Mouse (Mus musculus) G1E-ER4 (cell line): ENCODE data around the gene Txndc12. TPM values are rescaled to one million over a fixed set of nuclear protein-coding genes. Genes with fewer than 3 reads are reported as not detected.

Experiments used
- GATA1 ChIP-seq: IDR thresholded peaks from one replicate; pipeline ENCODE4 v1.8.0; 2012; ENCODE audit warnings: low read length, inconsistent platforms
- polyA plus RNA-seq: library from polyadenylated mRNA; stranded (reverse); fragments of >175 nt; gene quantifications from 2 replicates; pipeline ENCODE4 v1.2.3, GENCODE M21; 2012

Gene Txndc12
- polyA plus RNA-seq, 1 experiment, result 3.3 TPM

DNA sequence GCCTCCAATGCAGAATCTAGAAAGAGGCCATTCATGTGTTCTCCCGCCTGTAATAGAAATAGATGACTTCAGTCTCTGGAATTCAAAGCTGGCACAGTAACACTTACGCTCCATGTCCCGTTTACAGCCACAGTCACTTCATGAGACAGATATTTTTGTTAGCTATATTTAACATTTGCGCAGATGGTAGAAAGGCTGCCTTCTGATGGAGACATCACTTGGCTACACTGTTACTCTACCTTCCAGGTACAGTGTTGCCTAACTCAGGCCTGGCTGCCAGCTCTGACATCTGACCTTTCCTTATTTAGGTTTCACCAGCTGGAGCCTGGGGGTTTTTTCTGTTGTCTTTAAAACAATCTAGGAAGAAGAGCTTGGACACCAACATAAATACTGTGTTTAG lies 3.6 kb downstream of the Txndc12 start:
- TF ChIP-seq GATA1, result no peak

DNA sequence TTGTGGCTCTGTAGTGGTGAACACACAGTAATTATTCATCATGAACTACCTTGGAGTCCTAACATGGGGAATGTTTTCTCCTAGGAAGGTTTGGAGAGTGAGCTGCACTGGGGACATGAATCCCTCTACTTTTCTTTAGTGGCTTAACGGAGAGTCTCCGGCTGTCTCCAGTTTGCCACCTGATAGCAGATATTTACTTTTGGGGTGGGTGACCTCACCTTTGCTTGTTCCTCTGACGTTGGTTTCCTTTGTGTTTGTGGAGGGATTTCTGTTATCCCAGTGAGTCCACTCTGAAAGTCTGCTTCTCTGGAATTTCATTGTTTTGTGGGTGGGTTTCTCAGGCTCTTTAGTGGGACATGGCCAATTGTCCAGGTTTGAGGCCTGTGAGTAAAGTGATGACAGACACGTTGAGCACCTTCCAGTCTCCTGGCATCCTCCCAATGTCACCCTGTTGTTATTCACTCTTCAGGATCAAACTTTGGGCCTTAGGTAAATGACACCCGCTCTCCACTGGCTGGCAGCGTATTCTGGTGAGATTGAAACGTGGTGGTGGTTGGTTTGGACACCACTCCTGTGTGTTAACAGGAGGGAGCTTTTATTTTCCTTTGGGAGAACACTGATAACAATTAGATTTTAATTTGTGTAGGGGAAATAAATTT lies 7.6 kb downstream of the Txndc12 start:
- no peak for TF ChIP-seq GATA1

DNA sequence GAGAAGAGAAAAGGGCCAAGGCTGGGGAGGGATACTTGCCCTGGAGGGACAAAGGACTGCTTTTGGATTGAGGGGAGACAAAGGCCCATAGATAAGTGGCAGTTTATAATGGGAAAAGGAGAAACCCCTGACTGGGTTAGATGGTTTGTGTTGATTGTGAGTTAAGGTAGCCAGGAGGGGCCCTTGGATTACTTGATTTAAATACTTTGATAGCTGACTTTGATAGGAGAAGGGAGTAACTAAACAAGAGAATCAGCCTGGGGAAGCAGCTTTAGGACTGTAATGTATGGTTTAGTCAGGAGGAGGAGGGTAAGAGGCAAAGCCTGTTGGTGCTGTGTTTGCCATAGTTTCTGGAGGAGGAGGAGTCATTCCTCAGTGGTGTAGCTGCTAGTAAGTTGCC lies 8.9 kb downstream of the Txndc12 start:
- no peak for TF ChIP-seq GATA1

DNA sequence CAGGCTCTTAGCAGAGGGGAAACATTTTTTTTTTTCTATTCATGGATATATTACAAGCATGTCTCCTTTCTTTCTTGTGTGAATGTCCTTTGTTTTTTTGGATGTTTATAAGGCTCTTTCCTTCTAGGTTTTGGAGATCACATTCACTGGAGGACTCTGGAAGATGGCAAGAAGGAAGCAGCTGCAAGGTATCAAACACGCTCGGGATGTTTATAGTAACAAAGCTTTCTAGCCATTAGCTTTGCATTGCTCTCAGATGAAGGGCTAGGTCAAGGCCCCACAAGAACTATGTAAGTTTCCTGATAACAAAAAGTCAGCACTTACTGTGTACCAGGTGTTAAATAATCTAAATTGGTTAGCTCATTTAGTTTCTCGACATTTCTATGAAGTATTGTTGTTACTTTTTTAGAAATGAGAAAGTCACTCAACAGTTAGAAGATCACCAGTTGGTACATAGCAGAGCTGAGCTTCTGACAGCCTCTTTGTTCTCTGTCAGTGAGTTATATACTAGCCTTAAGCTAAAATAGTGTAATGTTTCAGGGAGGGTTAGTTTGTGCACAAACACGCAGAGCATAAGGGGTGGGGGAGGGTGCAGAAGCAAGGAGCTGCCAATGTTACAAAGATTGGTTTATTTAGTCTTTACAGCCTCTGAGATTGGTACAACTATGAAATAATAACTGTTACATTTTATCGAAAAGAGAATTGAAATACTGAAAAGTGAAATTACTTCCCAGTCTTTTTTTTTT lies 11.6 kb downstream of the Txndc12 start:
- no peak for TF ChIP-seq GATA1

DNA sequence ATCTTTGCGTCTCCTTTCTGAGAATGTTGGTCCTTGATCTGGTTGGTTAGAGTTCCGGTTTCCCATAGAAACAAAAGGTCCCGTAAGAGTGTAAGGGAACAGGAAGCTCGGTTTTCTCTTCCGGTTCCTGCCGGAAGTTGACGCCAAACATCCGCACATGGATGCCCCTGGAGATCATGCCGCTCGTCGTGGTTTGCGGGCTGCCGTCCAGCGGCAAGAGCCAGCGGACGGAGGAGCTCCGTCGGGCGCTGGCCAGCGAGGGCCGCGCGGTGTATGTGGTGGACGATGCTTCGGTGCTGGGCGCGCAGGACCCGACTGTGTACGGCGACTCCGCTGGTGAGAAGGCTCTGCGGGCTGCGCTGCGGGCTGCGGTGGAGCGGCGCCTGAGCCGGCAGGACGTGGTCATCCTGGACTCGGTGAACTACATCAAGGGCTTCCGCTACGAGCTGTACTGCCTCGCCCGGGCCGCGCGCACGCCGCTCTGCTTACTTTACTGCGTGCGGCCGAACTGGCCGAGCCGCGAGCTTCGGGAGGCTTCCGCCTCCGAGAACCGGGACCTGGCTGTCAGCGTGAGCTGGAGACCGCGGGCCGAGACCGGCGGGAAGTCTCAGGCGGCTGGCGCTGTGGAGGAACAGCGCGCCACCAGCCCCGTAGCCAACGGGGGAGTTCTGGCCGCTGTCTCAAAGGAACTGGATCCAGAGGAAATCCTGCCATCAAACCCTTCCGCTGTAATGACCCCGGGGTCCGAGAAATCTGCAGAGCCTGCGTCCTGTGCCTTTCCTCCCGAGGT lies 13.5 kb downstream of the Txndc12 start, which contains the start of gene Kti12:
Kti12 (plus strand) TSS at position 71 of the 790 bp plus-strand sequence.
- no peak for TF ChIP-seq GATA1

DNA sequence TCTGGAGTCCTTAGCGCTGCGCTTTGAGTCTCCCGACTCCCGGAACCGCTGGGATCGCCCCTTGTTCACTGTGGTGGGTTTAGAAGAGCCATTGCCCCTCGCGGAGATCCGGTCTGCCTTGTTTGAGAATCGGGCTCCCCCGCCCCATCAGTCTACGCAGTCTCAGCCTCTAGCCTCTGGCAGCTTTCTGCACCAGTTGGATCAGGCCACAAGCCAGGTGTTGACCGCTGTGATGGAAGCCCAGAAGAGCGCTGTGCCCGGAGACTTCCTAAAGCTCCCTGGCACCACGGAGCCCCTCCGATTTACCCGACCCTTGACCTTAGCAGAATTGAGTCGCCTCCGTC lies 14.1 kb downstream of the Txndc12 start, which contains the start of gene A730015C16Rik:
A730015C16Rik (minus strand) TSS at position 115 of the 344 bp plus-strand sequence.
- TF ChIP-seq GATA1, result no peak

DNA sequence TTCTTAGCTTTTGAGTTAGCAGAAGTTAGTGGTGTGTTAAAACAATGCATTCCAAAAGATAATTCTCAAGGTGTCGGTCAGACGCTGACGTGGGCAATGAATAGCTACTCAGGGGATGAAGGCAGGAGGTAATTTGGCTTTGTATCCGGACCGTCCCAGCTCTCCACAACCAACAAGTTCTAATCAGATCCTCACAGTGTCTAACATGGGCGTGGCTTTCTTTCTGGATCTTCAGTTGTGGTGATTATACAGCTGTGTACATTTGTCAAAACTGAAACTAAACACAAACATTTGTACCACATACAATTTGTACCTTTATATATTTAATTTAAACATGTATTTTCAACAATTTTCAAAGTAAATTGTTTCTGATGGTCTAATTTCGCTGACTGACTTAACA lies 32.4 kb downstream of the Txndc12 start:
- no peak for TF ChIP-seq GATA1

DNA sequence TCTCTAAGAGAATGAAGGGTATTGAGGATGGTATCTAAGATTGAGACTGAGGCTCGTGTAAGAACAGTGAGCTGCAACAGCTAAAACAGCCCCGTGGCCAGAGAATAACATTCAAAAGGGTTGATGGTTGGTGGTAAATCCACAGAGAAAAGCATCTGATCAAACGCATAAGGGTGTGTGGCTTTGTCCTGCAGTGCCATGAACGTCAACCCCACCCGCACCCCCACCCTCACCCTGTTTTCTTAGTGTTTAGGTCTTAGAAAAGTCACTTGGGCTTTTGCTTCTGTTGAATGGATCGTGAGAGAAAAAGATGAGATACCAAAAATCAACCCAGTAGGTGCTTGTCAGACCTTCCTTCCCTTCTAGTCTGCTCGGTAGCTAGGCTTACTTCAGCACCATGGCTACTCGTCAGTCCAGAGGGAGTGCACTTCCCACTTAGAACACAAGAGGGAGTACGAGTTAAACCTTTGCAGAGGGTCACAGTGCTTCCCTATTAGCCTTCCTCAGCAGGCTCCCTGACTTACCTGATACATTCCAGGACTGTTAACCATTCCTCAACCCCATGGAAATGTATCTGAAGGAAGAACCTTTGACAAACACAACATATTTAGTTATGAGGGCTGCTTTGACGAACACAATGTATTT lies 35.5 kb downstream of the Txndc12 start:
- no peak for TF ChIP-seq GATA1

DNA sequence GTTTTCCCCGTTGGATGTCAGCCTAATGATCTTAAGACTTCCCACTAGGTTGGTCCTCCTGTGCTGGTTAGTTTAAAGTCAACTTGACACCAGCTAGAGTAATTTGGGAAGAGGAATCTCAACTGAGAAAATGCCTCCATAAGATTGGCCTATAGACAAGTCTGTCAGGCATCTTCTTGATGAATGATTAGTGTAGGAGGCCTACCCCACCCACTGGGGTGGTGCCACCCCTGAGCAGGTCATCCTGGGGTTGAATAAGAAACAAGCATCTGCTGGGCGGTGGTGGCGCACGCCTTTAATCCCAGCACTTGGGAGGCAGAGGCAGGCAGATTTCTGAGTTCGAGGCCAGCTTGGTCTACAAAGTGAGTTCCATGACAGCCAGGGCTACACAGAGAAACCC lies 39.3 kb downstream of the Txndc12 start:
- TF ChIP-seq GATA1, result no peak

DNA sequence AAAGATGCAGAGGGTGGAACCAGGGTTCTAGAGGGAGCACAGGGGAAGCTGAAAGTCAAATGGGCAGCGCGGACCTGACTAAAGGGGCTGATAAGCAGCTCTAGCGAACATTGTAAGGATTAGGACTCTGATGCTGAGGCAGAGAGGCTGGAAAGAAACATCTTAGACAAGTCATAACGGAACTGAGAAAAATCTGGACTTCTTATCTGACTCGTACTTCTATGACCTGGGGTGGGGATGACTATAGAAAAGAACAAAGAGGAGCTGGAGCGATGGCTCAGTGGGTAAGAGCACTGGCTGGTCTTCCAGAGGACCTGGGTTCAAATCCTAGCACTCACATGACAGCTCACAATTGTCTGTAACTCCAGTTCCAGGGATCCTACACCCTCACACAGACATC lies 43.5 kb downstream of the Txndc12 start:
- no peak for TF ChIP-seq GATA1

DNA sequence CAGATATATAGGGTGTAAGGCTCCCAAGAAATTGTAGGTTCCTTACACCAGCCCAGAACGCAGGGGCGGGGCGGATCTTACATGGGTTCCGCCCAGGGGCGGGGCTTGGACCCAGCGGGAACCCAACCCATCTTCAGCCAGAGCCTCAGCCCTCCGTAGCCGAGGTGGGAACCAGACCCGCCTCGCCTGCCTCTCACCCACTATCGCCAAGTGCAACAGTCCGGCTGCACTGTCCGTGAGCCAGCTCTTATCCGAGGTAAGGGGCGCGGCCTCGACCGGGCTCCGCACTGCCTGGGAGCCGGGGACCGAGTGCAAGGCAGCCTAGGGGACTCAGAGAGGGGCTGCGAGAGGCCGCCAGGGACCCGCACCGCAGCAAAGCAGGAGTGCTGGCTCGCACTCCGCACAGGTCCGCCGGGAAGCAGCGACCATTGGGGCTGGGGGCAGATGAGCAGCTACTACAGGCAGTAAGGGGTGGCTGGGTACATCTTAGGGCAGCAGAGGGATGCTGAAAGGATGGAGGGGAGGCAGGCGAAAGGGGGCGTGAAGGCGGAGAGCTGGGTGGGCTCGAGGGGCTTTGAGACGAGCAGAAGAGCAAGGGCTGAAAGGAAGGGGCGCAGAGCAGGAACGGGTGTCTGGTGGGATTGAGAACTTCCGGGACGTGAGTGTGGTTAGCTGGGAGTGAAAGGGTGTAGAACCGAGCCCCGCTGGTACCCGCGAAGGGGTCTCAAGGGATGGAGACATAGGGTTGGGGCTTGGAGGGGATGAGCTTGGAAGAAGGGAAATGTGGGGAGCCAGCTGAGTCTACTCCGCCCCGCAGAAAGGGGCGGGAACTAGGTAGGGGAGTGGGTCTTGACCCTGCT lies 44.8 kb downstream of the Txndc12 start, which contains the start of gene Rab3b:
Rab3b (plus strand) TSS at position 101 of the 860 bp plus-strand sequence.
- no peak for TF ChIP-seq GATA1

DNA sequence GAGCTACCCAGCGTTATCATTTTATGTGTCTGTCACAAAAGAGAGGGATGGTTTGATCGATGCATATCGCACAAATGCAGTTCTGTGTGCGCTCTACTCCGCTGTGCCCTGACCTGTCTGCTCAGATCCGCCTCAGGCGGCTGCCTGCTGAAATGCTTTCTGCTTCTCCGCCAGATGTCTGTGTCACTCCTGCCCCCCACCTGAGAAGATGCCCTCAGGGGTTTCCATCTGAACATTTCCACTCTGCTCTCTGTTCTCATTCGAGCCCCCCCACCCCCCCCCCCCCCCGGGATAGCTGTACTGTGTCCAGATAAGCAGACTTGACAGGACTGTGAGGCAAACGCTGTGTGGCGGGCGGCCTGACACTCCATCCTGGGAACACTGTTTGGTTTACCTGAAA lies 49.4 kb downstream of the Txndc12 start:
- no peak for TF ChIP-seq GATA1

DNA sequence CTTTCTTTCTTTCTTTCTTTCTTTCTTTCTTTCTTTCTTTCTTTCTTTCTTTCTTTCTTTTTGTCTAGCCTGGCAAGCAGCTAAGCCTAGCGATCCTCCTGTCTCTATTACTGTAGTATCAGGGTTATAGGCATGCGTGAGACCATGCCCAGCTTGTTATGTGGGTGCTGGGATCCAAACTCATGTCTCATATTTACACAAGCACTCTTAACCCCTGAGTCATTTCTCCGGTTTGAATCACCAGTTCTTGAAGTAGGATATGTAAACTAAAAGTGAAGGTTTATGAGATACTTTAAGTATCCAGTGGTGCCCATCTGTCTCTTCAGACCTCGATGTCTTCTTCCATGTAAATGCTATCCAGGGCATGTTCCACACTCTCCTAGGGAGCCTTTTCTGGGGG lies 53.1 kb downstream of the Txndc12 start:
- TF ChIP-seq GATA1, result no peak

DNA sequence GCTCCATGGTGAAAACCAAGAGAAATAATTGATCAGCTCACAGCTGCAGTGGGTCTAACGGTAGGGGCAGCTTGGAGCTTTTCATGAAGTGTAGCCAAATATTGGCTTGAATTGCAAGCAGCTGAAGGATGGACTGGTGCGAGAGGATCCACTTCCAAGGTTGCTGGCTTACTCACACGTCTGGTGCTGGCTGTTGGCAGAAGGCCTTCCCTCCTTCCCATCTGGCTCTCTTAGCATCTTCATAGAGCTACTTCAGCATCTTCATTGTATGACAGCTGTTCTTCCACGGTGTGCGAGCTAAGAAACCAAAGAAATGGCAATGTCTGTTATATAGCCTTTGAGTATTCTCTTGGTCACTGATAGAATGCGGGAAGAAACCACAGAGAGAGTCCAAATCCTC lies 56.5 kb downstream of the Txndc12 start:
- TF ChIP-seq GATA1, result no peak

DNA sequence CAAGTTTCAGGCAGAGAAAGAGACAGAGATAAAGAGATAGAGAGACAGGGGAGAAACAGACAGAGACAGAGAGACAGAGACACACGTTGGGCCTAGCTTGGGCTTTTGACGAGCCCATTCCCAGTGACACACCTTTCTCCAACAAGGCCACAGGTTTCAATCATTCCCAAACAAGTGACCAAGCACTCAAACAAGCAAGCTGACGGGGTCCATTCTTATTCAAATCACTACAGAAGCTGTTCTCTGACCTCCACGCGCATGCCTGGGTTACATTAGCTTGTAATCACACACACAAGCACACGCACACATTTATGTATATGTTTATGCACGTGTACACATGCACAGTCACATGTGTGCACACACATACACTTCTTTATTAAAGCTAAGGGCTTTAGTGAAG lies 66.0 kb downstream of the Txndc12 start:
- no peak for TF ChIP-seq GATA1
